Mouse (Mus musculus) neural tube, embryonic 12.5 days (tissue): ENCODE measurements around the gene Ptgdr2. TPM values are rescaled to one million over a fixed set of nuclear protein-coding genes. Genes with fewer than 3 reads are reported as not detected.
A peak's percentile ranks its signal among the peaks of the same experiment; 100 is the strongest.

Source experiments
- ATAC-seq: fragments of 200-750 bp; cut with Nextera tagmentation; 2 replicates; pipeline ENCODE4 v1.8.0; 2017; ENCODE audit warnings: low read depth, mild to moderate bottlenecking, moderate TSS enrichment, moderate library complexity; ENCODE audit not compliant: low FRiP score
- H3K27ac ChIP-seq: fragments of 300-500 bp; sonication (generic); 2 replicates; pipeline ENCODE4 v1.5.1; 2016
- H3K27me3 ChIP-seq: fragments of 300-500 bp; sonication (generic); replicated peaks from 2 replicates; pipeline ENCODE4 v1.6.1; 2016; ENCODE audit warnings: mild to moderate bottlenecking
- H3K36me3 ChIP-seq: fragments of 300-500 bp; sonication (generic); 2 replicates; pipeline ENCODE4 v1.6.1; 2016; ENCODE audit warnings: mild to moderate bottlenecking
- H3K4me1 ChIP-seq: fragments of 300-500 bp; sonication (generic); 2 replicates; pipeline ENCODE4 v1.6.1; 2016
- H3K4me2 ChIP-seq: fragments of 300-500 bp; sonication (generic); replicated peaks from 2 replicates; pipeline ENCODE4 v1.6.1; 2016; ENCODE audit warnings: mild to moderate bottlenecking
- H3K4me3 ChIP-seq: fragments of 300-500 bp; sonication (generic); 2 replicates; pipeline ENCODE4 v1.5.1; 2016
- H3K9ac ChIP-seq: fragments of 300-500 bp; sonication (generic); 2 replicates; pipeline ENCODE4 v1.6.1; 2016; ENCODE audit warnings: mild to moderate bottlenecking
- H3K9me3 ChIP-seq: fragments of 300-500 bp; sonication (generic); 2 replicates; pipeline ENCODE4 v1.6.1; 2016; ENCODE audit warnings: mild to moderate bottlenecking
- WGBS: fragments of 180-500 bp; shearing (Covaris S2); methylation state at CpG from one replicate; pipeline ENCODE4 v1.1.7; 2016; 5-methylcytosine and 5-hydroxymethylcytosine counted together
- polyA plus RNA-seq: library from polyadenylated mRNA; unstranded; fragments of >200 nt; fragmentation: Nextera tagmentation; extraction: Ambion mirVana; gene quantifications from 2 replicates; pipeline ENCODE4 v1.2.1, GENCODE M21; 2016

Ptgdr2 gene
- polyA plus RNA-seq, 1 experiment from 2014 or later = not detected

DNA sequence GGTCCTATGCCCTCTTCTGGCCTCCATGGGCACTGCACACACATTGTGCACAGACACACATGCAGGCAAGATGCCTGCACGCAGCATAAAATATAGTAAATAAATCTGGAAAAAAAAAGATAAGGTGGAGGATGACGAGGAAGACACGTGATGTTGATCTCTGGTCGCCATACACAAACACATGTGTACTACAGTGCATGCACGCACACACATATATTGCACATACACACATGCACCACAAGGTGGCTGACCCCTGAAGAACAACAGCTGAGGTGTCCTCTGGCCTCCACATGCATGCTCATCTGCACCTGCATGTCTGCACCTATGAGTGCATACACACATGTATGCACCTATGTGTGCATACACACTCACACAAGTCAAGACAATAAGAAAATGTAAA is 883 bp upstream of the Ptgdr2 start:
- Histone ChIP-seq H3K9me3 (no peaks in the 10 kb centered on the region), H3K27ac (no peak overlapping the region), H3K9ac (no peak overlapping the region), H3K4me3 (no peak overlapping the region), H3K27me3 (no peaks in the 10 kb centered on the region), H3K36me3 (no peaks in the 10 kb centered on the region), H3K4me2 (no peak overlapping the region), H3K4me1 (peaks cover 6% of the 10 kb centered on the region; the same call in 1 of the 2 replicates)
- ATAC-seq = no peak
- WGBS = 87% methylated on average over 5 of the region's 5 CpGs

DNA sequence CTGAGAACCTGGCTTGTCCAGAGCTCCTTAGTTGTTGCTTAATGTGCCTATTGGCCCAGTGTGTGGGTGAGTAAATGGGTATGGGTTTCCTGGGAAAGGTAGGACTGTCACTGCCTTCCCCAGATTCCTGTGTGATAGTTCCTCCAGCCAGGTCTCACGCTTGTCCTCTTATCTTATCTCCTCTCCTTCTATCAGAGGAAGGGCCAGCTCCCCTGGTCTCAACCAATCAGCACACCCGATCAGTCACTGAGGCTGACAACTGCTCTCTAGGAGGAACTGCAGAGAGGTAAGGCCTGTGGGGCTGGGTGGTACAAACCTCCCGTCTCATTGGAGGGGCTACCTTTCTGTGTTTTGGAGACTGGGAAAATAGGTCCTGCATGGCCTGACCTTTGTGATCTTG is 1.8 kb downstream of the Ptgdr2 start:
- Histone ChIP-seq H3K27ac (no peak overlapping the region), H3K4me2 (no peak overlapping the region), H3K4me3 (no peak overlapping the region), H3K27me3 (no peaks in the 10 kb centered on the region), H3K4me1 (peaks cover 10% of the 10 kb centered on the region; the same call in 1 of the 2 replicates), H3K36me3 (peaks cover 22% of the 10 kb centered on the region), H3K9me3 (no peaks in the 10 kb centered on the region), H3K9ac (no peak overlapping the region)
- 64% methylated on average over 3 of the region's 3 CpGs for WGBS
- no peak for ATAC-seq

DNA sequence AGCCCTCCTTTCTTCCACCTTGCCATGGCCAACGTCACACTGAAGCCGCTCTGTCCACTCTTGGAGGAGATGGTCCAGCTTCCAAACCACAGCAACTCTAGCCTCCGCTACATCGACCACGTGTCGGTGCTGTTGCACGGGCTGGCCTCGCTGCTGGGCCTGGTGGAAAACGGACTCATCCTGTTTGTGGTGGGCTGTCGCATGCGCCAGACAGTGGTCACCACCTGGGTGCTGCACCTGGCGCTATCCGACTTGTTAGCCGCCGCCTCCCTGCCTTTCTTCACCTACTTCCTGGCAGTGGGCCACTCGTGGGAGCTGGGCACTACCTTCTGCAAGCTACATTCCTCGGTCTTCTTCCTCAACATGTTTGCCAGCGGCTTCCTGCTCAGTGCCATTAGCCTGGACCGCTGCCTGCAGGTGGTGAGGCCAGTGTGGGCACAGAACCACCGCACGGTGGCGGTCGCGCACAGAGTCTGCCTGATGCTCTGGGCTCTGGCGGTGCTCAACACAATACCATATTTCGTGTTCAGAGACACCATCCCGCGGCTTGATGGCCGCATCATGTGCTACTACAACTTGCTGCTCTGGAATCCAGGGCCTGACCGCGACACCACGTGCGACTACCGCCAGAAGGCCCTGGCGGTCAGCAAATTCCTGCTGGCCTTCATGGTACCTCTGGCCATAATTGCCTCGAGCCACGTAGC is 3.3 kb downstream of the Ptgdr2 start:
- H3K9ac ChIP-seq = peak overlapping the region; percentile 56
- no peaks in the 10 kb centered on the region for H3K9me3 ChIP-seq
- 17% methylated on average over 37 of the region's 37 CpGs for WGBS
- H3K4me2 ChIP-seq = peak overlapping the region; percentile 75
- H3K27me3 ChIP-seq = no peaks in the 10 kb centered on the region
- peaks cover 37% of the 10 kb centered on the region for H3K36me3 ChIP-seq
- H3K4me3 ChIP-seq = peak overlapping the region; percentile 34
- ATAC-seq = peak; percentile 95
- peaks cover 10% of the 10 kb centered on the region; the same call in 1 of the 2 replicates for H3K4me1 ChIP-seq
- H3K27ac ChIP-seq = no peak overlapping the region

DNA sequence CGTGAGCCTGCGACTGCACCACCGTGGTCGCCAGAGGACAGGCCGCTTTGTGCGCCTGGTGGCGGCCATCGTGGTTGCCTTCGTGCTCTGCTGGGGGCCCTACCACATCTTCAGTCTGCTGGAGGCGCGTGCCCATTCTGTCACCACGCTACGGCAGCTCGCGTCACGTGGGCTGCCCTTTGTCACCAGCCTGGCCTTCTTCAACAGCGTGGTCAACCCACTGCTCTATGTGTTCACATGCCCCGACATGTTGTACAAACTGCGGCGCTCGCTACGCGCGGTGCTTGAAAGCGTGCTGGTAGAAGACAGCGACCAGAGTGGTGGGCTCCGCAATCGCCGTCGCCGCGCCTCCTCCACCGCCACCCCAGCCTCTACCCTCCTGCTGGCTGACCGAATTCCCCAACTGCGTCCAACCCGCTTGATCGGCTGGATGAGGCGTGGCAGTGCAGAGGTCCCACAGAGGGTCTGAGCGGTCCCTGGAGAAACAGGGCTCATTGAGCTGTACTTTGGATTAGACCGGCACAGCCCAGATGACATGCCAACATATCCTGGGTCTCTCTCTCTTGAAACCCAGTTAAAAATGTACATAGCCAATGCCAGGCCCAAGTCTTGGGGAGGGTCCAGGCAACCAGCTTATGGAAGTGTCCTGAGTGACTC is 4.0 kb downstream of the Ptgdr2 start:
- peak overlapping the region; percentile 56 for H3K9ac ChIP-seq
- no peaks in the 10 kb centered on the region for H3K9me3 ChIP-seq
- H3K4me3 ChIP-seq = peak overlapping the region; percentile 34
- 3% methylated on average over 40 of the region's 40 CpGs for WGBS
- peaks cover 40% of the 10 kb centered on the region for H3K36me3 ChIP-seq
- H3K27me3 ChIP-seq = no peaks in the 10 kb centered on the region
- H3K4me1 ChIP-seq = peaks cover 10% of the 10 kb centered on the region; the same call in 1 of the 2 replicates
- peak; percentile 78 for ATAC-seq
- H3K27ac ChIP-seq = no peak overlapping the region
- peak overlapping the region; percentile 75 for H3K4me2 ChIP-seq

DNA sequence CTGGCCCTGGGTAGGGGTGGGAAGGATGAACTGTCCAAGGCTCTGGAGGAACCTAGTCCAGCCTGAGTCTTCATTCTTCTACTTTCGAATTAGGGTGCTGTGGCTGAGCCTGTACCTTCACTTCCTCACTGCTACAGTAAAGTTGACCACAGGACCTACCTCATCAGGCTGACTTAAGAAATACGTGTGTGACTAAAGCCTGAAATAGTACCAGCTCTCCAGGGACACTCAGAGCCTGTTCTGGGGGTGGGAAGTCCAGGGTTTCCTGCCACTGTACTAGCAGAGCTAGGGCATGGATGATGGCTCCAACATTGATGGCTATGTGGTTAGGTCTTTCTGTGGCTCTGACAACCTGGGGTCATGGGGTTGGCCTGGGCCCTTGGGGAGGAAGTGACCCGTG is 7.0 kb downstream of the Ptgdr2 start:
- Histone ChIP-seq H3K4me2 (no peak overlapping the region), H3K9ac (no peak overlapping the region), H3K36me3 (peaks cover 40% of the 10 kb centered on the region), H3K27ac (no peak overlapping the region), H3K4me3 (no peak overlapping the region), H3K4me1 (peaks cover 34% of the 10 kb centered on the region), H3K9me3 (no peaks in the 10 kb centered on the region), H3K27me3 (no peaks in the 10 kb centered on the region)
- WGBS = 85% methylated on average over 3 of the region's 3 CpGs
- ATAC-seq = no peak

DNA sequence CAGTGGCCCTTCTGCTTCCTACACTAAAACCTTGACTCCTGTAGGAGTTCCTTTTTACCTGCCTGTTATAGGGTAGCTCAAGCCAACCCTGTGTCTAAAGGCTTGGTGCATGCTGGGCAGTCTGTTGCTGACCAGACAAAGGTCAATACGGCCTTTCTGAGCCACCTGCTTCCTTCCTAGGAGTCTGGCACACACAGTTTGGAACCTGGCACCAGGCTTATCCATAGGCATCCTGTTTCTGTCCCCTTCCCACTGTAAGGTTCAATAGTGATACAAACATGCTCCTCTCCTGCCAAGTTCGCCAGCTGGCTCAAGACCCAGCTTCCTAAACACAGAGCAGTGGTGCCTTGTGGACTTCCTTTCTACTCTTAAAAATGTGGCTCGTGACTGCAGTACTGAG is 9.5 kb downstream of the Ptgdr2 start:
- Histone ChIP-seq H3K9ac (no peak overlapping the region), H3K27ac (no peak overlapping the region), H3K36me3 (peaks cover 40% of the 10 kb centered on the region), H3K4me1 (peaks cover 24% of the 10 kb centered on the region), H3K4me2 (peak overlapping the region; percentile 99; the same call in 1 of the 2 replicates), H3K4me3 (no peak overlapping the region), H3K9me3 (no peaks in the 10 kb centered on the region), H3K27me3 (no peaks in the 10 kb centered on the region)
- WGBS = 90% methylated on average over 3 of the region's 3 CpGs
- ATAC-seq = no peak

DNA sequence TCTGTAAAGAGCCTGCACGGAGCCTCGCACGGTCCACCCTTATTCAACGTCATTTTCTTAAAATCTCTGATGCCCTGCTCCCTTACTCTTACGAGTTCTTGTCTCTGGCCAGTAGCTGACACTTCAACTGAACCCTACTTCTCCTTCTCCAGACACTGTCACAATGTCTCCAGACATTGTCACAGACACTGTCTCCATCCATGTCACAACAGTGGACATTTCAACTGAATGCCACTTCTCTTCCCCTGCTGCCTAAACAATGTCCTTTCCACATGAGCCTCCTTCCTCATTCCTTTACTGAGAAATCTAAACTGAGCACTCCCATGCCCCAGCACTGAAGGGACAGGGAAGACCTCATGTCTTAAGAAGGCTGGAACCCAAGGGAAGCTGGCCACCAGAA is 10.3 kb downstream of the Ptgdr2 start:
- Histone ChIP-seq H3K9me3 (no peaks in the 10 kb centered on the region), H3K27me3 (no peaks in the 10 kb centered on the region), H3K4me3 (no peak overlapping the region; the same call in 1 of the 2 replicates), H3K4me2 (peak overlapping the region; percentile 99), H3K36me3 (peaks cover 33% of the 10 kb centered on the region), H3K9ac (peak overlapping the region; percentile 83), H3K27ac (no peak overlapping the region), H3K4me1 (peaks cover 26% of the 10 kb centered on the region)
- WGBS = 88% methylated on average over 5 of the region's 5 CpGs
- ATAC-seq = no peak

DNA sequence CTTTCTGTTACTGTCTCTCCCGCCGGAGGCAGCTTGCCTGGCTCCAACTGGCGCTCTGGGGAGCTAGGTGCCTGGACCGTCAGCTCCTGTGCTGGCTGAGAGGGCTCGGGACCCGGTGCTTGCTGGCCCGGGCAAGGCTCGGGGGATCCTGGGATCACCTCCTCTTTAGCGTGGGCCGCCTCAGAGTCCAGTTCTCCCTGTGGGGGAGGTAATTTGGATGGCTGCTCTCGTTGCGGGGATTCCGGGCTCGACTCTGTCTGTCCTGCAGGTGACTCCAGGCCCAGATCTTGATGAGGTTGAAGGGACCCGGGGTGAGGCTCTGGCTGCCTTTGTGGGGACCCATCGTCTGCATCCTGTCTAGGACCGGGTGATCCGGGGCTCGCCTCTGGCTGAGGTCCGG is 11.5 kb downstream of the Ptgdr2 start:
- peak; percentile 7; the same call in 1 of the 2 replicates for ATAC-seq
- 0% methylated on average over 20 of the region's 20 CpGs for WGBS
- Histone ChIP-seq H3K9me3 (no peaks in the 10 kb centered on the region), H3K4me3 (peak overlapping the region; percentile 59), H3K27ac (no peak overlapping the region), H3K36me3 (peaks cover 21% of the 10 kb centered on the region), H3K9ac (peak overlapping the region; percentile 83), H3K4me1 (peaks cover 28% of the 10 kb centered on the region), H3K4me2 (peak overlapping the region; percentile 99), H3K27me3 (no peaks in the 10 kb centered on the region)

DNA sequence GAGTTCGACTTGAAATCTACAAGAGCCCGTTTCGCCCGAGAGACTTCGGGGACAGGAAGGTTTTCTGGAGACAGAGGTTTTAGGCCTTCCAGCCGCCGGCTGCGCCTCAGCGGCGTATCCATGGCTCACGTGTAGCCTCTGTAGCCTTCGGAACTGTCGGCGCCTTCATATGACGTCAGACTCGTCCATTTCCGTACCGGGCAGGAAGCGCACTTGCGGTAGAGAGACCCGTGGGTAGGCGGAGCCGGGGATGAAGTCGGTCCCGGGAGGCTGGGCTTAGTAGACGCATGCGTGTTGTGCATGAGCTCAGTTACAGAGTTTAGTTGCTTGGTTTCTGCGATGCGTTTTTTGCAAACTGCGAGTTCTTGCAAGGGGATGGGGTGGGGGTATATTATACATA is 12.2 kb downstream of the Ptgdr2 start, which contains the start of gene Ccdc86:
TSS of gene Ccdc86 (minus strand) at position 155 of the 400 bp plus-strand sequence.
- WGBS = 1% methylated on average over 30 of the region's 30 CpGs
- ATAC-seq = peak; percentile 96
- H3K27me3 ChIP-seq = no peaks in the 10 kb centered on the region
- peak within 1 kb of the TSS; percentile 59 for H3K4me3 ChIP-seq
- H3K9me3 ChIP-seq = no peaks in the 10 kb centered on the region
- H3K9ac ChIP-seq = peak within 1 kb of the TSS; percentile 83
- H3K27ac ChIP-seq = no peak within 1 kb of the TSS
- peaks cover 28% of the 10 kb centered on the region for H3K4me1 ChIP-seq
- peak within 1 kb of the TSS; percentile 99 for H3K4me2 ChIP-seq
- H3K36me3 ChIP-seq = peaks cover 14% of the 10 kb centered on the region

DNA sequence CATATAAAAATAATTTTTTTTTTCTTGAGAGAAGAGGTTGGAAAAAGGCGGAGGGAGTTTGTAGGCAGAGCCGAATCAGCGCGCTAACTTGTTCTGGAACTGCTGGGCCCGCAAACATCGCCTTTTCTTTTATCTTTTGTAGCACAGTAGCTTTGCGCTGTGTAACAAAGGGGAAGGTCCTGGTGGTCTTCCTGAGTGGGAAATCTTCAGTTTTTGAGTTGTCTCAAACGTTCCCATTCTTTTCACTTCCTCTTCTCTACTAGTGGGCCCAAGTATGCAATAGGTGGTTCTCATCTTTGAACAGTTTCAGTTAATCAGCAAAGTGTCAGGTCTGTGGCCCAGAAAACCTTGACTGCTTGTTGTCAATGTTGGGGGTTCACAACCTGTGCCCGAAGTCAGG is 12.6 kb downstream of the Ptgdr2 start:
- Histone ChIP-seq H3K4me2 (peak overlapping the region; percentile 99), H3K4me3 (peak overlapping the region; percentile 59), H3K27me3 (no peaks in the 10 kb centered on the region), H3K9ac (0 out of 2 replicates have a peak overlapping the region, but pooled peaks have one; percentile 83), H3K4me1 (peaks cover 28% of the 10 kb centered on the region), H3K9me3 (no peaks in the 10 kb centered on the region), H3K36me3 (peaks cover 10% of the 10 kb centered on the region), H3K27ac (no peak overlapping the region)
- peak; percentile 10; the same call in 1 of the 2 replicates for ATAC-seq
- WGBS = 40% methylated on average over 9 of the region's 9 CpGs

DNA sequence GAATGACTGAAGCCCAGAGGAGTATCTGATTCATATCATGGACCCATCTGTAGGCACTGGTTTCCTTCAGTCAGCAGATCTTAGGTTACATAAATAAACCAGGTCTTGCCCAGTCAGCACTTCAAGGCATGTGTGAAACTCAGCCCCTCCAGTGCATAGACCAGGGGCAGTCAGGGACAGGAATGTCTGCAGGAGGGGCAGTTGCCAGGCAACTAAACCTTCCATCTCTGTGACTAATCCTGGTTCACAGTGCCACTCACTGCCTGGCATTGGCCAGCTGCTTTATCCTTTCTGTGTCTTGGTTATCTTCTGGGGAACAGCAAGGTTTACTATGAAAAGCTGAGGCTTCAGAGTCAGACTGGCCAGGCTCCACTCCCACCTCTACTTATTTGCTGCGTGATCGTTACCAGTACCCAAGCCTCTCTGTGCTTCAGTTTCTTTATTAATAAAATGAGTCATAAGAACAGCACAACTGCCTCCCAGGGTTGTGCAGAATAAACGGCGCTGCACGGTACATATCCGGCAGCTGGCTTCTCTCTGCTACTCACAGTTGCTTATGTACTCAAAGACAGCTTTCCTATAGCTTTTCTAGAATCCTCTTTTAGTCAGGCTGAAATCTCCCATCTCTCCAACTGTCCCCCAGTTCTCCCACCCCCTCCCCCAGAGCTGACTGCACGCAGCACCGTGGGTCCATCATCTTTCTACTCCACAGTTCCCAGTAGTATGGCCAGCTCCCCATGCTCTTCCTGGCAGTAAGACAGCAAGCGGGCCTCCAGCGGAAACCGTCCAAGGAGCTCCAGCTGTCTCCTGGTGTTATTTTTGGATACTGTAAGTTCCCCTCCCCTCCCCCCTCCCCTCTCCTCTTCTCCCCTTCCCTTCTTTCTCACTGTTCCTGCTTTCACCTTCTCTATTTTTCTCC is 15.3 kb downstream of the Ptgdr2 start:
- ATAC-seq = no peak
- Histone ChIP-seq H3K4me3 (no peak overlapping the region), H3K27me3 (no peaks in the 10 kb centered on the region), H3K9me3 (no peaks in the 10 kb centered on the region), H3K36me3 (no peaks in the 10 kb centered on the region), H3K9ac (no peak overlapping the region), H3K4me1 (peaks cover 17% of the 10 kb centered on the region), H3K27ac (no peak overlapping the region), H3K4me2 (0 out of 2 replicates have a peak overlapping the region, but pooled peaks have one; percentile 9)
- WGBS = 78% methylated on average over 11 of the region's 11 CpGs
